Mouse (Mus musculus) retina, embryonic 14.5 days (tissue): Measurements from ENCODE around the gene Tuba8.

Experiments
- DNase-seq: peaks from one replicate; pipeline ENCODE4 v3.0.0-alpha.2; 2015; ENCODE audit warnings: low spot score

Tuba8 gene

GRCm38 (mm10) chr6:121210149-121210925, at the start of gene Tuba8:
Tuba8 (plus strand) TSS chr6:121210696.
- peak; percentile 71 for DNase-seq

GRCm38 (mm10) chr6:121162616-121163015, 47.9 kb upstream of the Tuba8 start:
- DNase-seq: no peak

- DNase-seq: peak; percentile 66
Observed at GRCm38 (mm10) chr6:121166098-121166552, 44.4 kb upstream of the Tuba8 start.

GRCm38 (mm10) chr6:121167381-121167975, 43.0 kb upstream of the Tuba8 start:
- DNase-seq: no peak

- no peak for DNase-seq
Observed at GRCm38 (mm10) chr6:121171102-121171501, 39.4 kb upstream of the Tuba8 start.

GRCm38 (mm10) chr6:121173471-121173870, 37.0 kb upstream of the Tuba8 start:
- no peak for DNase-seq

- DNase-seq: no peak
Observed at GRCm38 (mm10) chr6:121174761-121175160, 35.7 kb upstream of the Tuba8 start.

GRCm38 (mm10) chr6:121176011-121176730, 34.3 kb upstream of the Tuba8 start:
- no peak for DNase-seq

- no peak for DNase-seq
Observed at GRCm38 (mm10) chr6:121176731-121177098, 33.8 kb upstream of the Tuba8 start.

- no peak for DNase-seq
Observed at GRCm38 (mm10) chr6:121177118-121177708, 33.3 kb upstream of the Tuba8 start.

- DNase-seq: peak; percentile 91
Observed at GRCm38 (mm10) chr6:121178700-121179358, 31.7 kb upstream of the Tuba8 start.

GRCm38 (mm10) chr6:121179846-121180245, 30.6 kb upstream of the Tuba8 start:
- no peak for DNase-seq

GRCm38 (mm10) chr6:121183414-121184173, 26.9 kb upstream of the Tuba8 start, which contains the start of gene Pex26:
Pex26 (plus strand) TSS chr6:121183667.
- DNase-seq: peak; percentile 95

- DNase-seq: peak; percentile 79
Observed at GRCm38 (mm10) chr6:121184198-121185140, 26.0 kb upstream of the Tuba8 start.

GRCm38 (mm10) chr6:121185232-121185631, 25.3 kb upstream of the Tuba8 start:
- no peak for DNase-seq

- no peak for DNase-seq
Observed at GRCm38 (mm10) chr6:121191261-121192009, 19.1 kb upstream of the Tuba8 start.

- peak; percentile 39 for DNase-seq
Observed at GRCm38 (mm10) chr6:121194061-121194955, 16.2 kb upstream of the Tuba8 start.
